Mouse (Mus musculus): ENCODE results near the gene Edc3.

DNA sequence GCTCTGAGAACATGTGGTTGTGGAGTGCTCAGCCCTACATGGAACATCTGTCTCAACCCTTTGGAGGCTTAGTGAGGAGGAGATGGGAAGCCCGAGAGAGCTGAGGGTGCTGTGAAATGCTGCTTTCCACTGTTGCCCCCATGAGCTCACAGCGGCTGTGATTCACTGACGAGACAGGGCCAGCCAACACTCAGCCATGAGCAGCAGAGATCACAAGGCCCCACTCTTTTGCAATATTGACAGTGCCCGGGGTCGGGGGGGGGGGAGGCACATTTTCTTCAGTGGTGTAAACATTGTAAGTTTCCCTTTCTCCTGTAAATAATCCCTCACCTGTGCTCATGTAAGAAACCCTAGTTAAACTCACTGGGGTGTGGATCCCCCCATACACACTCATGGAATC is 36.8 kb upstream of the Edc3 start:
- TF ChIP-seq CTCF (IDR thresholded peaks at IDR 0.05; ENCODE audit: low read depth, low read length), result no peak
- no peak for TF ChIP-seq POLR2A (IDR thresholded peaks at IDR 0.05; ENCODE audit: extremely low read depth, insufficient read depth, low read length)

All from liver, adult 2 months (tissue).